Mouse (Mus musculus): Measurements from ENCODE around the gene Aff4.

DNA sequence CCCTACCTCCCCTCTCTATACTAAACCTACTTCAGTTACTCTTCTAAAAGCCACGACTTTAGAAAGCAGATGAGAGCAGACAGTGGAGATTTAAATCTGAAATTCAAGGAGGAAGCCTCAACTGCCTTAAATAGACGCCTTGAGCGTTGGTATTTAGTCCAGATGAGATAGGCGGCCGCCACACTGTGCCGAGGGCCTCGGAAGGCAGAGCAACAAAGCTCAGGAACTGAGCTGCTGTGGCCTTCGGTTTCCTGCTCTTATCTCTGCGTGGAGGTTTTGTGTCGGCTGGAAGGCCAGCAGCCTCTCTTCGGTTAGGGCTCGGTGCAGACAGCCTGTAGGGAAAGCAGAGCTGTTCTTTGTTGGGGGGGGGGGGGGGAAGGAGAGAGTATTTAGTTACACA is 91.3 kb downstream of the Aff4 start:
- TF ChIP-seq CTCF (conservative IDR thresholded peaks at IDR 0.05; ENCODE audit: insufficient read depth, insufficient read length, low read depth, low read length) (no peak), POLR2A (IDR thresholded peaks at IDR 0.05; ENCODE audit: low read depth, low read length) (no peak)

Data from kidney, adult 2 months (tissue).